In the genomic region with DNA sequence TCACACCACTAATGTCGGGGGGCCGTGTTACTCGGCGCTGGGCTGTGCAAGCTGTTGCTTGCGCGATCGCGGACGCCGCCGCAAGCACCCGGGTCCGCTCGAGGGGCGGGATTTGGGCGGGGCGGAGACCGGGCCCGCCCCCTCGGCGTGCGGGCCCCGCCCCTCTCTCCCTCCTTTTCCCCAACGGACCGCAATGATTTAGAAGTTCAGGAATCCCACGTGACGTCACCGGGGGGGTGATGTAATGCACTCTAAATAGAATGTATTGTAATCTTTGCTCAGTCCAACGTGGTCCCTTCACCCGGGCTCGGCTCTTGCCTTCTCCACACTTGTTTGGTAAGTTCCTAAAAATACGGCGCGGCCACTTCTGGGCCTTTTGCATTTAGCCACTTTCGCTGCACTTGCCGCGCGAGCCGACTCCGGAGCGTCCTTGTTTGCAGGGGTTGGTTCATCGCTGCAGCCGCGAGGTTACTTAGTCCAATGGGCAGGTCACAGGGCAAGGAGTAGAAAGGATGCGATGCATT, we compare ENCODE assay signal across 8 mouse cellular contexts. TPM values are rescaled to one million over a fixed set of nuclear protein-coding genes. Genes with fewer than 3 reads are reported as not detected.
DNase-seq lines count a peak whose midpoint lies in the region; ATAC-seq and TF ChIP-seq lines count a peak whose summit lies in the region.

A gene (plus strand): TSS at position 233 of the 524 bp plus-strand sequence.

- H3K4me1 ChIP-seq in forebrain, embryonic 14.5 days (ENCODE audit: control insufficient read depth, insufficient read depth, low read length): peaks cover 7% of the 10 kb centered on the region; the same call in 1 of the 2 replicates
- peaks cover 3% of the 10 kb centered on the region; the same call in 1 of the 2 replicates for H3K4me1 ChIP-seq in liver, embryonic 16.5 days (ENCODE audit: control insufficient read depth, low read depth, low read length)
- H3K4me1 ChIP-seq in neural tube, embryonic 11.5 days (ENCODE audit: control insufficient read depth, insufficient read depth, low read length): peaks cover 11% of the 10 kb centered on the region
- peaks cover 13% of the 10 kb centered on the region for H3K4me1 ChIP-seq in testis, adult 2 months (ENCODE audit: control insufficient read depth, insufficient read depth, low read length)

- ATAC-seq in forebrain, embryonic 14.5 days: peak; percentile 79
- no peak for ATAC-seq in liver, embryonic 16.5 days (ENCODE audit: low read depth)
- peak; percentile 80 for ATAC-seq in neural tube, embryonic 11.5 days (ENCODE audit: insufficient read depth, low FRiP score, low TSS enrichment)

- peak within 1 kb of the TSS; percentile 90 for H3K4me2 ChIP-seq in forebrain, embryonic 14.5 days (ENCODE audit: low read length)
- peak within 1 kb of the TSS; percentile 65 for H3K4me2 ChIP-seq in liver, embryonic 16.5 days (ENCODE audit: low read depth, low read length)
- H3K4me2 ChIP-seq in neural tube, embryonic 11.5 days (ENCODE audit: low read depth): peak within 1 kb of the TSS; percentile 99

- H3K4me3 ChIP-seq in forebrain, embryonic 14.5 days (ENCODE audit: low read depth, low read length): peak within 1 kb of the TSS; percentile 51
- H3K4me3 ChIP-seq in liver, embryonic 16.5 days (ENCODE audit: low read depth, low read length): peak within 1 kb of the TSS; percentile 48
- peak within 1 kb of the TSS; percentile 57 for H3K4me3 ChIP-seq in neural tube, embryonic 11.5 days (ENCODE audit: low read depth, low read length)
- peak within 1 kb of the TSS; percentile 69 for H3K4me3 ChIP-seq in testis, adult 2 months (ENCODE audit: control insufficient read depth, low read depth, low read length)

- no peaks in the 10 kb centered on the region for H3K9me3 ChIP-seq in forebrain, embryonic 14.5 days (replicated peaks; ENCODE audit: control insufficient read depth, low read length)
- H3K9me3 ChIP-seq in liver, embryonic 16.5 days (replicated peaks; ENCODE audit: control insufficient read depth, low read length): no peaks in the 10 kb centered on the region
- no peaks in the 10 kb centered on the region for H3K9me3 ChIP-seq in neural tube, embryonic 11.5 days (ENCODE audit: control insufficient read depth, low read length)

- TF ChIP-seq POLR2A in testis, adult 2 months (IDR thresholded peaks at IDR 0.05; ENCODE audit: control insufficient read depth, low read depth, low read length): no peak

- peak within 1 kb of the TSS; percentile 66 for H3K9ac ChIP-seq in forebrain, embryonic 14.5 days (ENCODE audit: low read length)
- H3K9ac ChIP-seq in liver, embryonic 16.5 days (ENCODE audit: low read depth, low read length): no peak within 1 kb of the TSS
- H3K9ac ChIP-seq in neural tube, embryonic 11.5 days (ENCODE audit: low read length): peak within 1 kb of the TSS; percentile 55

- no peak for TF ChIP-seq CTCF in testis, adult 2 months (IDR thresholded peaks at IDR 0.05; ENCODE audit: control insufficient read depth, insufficient read depth, insufficient replicate concordance, low read depth, low read length)

- WGBS in forebrain, embryonic 14.5 days: under 1% methylated on average over 45 of the region's 45 CpGs
- under 1% methylated on average over 45 of the region's 45 CpGs for WGBS in liver, embryonic 16.5 days (ENCODE audit: insufficient replicate concordance)
- under 1% methylated on average over 45 of the region's 45 CpGs for WGBS in neural tube, embryonic 11.5 days

- peak within 1 kb of the TSS; percentile 65 for H3K27ac ChIP-seq in forebrain, embryonic 14.5 days (ENCODE audit: low read depth, low read length)
- H3K27ac ChIP-seq in liver, embryonic 16.5 days (ENCODE audit: low read length): no peak within 1 kb of the TSS
- H3K27ac ChIP-seq in neural tube, embryonic 11.5 days (ENCODE audit: low read depth, low read length): 0 out of 2 replicates have a peak within 1 kb of the TSS, but pooled peaks have one; percentile 14
- H3K27ac ChIP-seq in testis, adult 2 months (ENCODE audit: control insufficient read depth, insufficient read depth, low read depth, low read length): no peak within 1 kb of the TSS

- H3K27me3 ChIP-seq in forebrain, embryonic 14.5 days (replicated peaks; ENCODE audit: control insufficient read depth, insufficient read depth, low read length): peaks cover 22% of the 10 kb centered on the region
- H3K27me3 ChIP-seq in liver, embryonic 16.5 days (ENCODE audit: control insufficient read depth, insufficient read depth, low read depth, low read length): peaks cover 79% of the 10 kb centered on the region
- H3K27me3 ChIP-seq in neural tube, embryonic 11.5 days (ENCODE audit: control insufficient read depth, insufficient read depth, low read length): peaks cover 45% of the 10 kb centered on the region
- peaks cover 5% of the 10 kb centered on the region for H3K27me3 ChIP-seq in testis, adult 2 months (ENCODE audit: control insufficient read depth, insufficient read depth, low read length)

- no peaks in the 10 kb centered on the region for H3K36me3 ChIP-seq in forebrain, embryonic 14.5 days (ENCODE audit: control insufficient read depth, insufficient read depth, low read length)
- no peaks in the 10 kb centered on the region for H3K36me3 ChIP-seq in liver, embryonic 16.5 days (ENCODE audit: control insufficient read depth, insufficient read depth)
- H3K36me3 ChIP-seq in neural tube, embryonic 11.5 days (ENCODE audit: control insufficient read depth, insufficient read depth, low read length): no peaks in the 10 kb centered on the region
- H3K36me3 ChIP-seq in testis, adult 2 months (ENCODE audit: control insufficient read depth, insufficient read depth, low read length): no peaks in the 10 kb centered on the region

- peak; percentile 21 to 52 for DNase-seq in spleen, adult 18-20 months
- DNase-seq in spleen, adult 12 weeks (ENCODE audit: low spot score): no peak
- peak; percentile 94 for DNase-seq in forebrain, embryonic 14.5 days (ENCODE audit: low spot score)
- DNase-seq in heart, postnatal 10 days: peak; percentile 98
- DNase-seq in kidney, postnatal 4 days: peak; percentile 81 to 89
- DNase-seq in neural tube, embryonic 11.5 days (ENCODE audit: low spot score): peak; percentile 92

- intact Hi-C loops in heart, postnatal 10 days (cut with DNase I): loop anchor here (5.0 kb wide), 2 partner anchors 220 to 285 kb away; no protein-coding TSS in a partner anchor

RNA-seq across cellular contexts. Expression of the gene that starts here (rescaled TPM):
- 8.5 and 9.4 TPM in 2 replicates for polyA plus RNA-seq in forebrain, embryonic 14.5 days (2014; fragmentation: Nextera tagmentation; extraction: Ambion mirVana)
- total RNA-seq in heart, postnatal 10 days (2021): 10 to 100 TPM; 26.2 to 30.8 TPM
- polyA plus RNA-seq in liver, embryonic 16.5 days (2015; fragmentation: Nextera tagmentation; extraction: Ambion mirVana): 0.15 and 0.24 TPM in 2 replicates
- polyA plus RNA-seq in neural tube, embryonic 11.5 days (2014; fragmentation: Nextera tagmentation; extraction: Ambion mirVana): 10.7 and 10.9 TPM in 2 replicates
- polyA plus RNA-seq in testis, adult 2 months (2012; rRNA removed): 0.26 and 0.37 TPM in 2 replicates

Comparison
In these comparisons a context has a peak if more than half of its experiments do, and no peak if none do; other contexts are left out.
1. H3K27ac ChIP-seq: peak in forebrain, embryonic 14.5 days (single experiment) and neural tube, embryonic 11.5 days (single experiment); none in liver, embryonic 16.5 days (single experiment) and testis, adult 2 months (single experiment).
2. Peak in every context shown above with its lines, with median percentiles within 50 percentile points of each other: H3K4me2 ChIP-seq and H3K4me3 ChIP-seq.